8 mouse cellular contexts compared by ENCODE assay signal in genomic region chr8:70072441-70073069, GRCm38 (mm10). TPM values are rescaled to one million over a fixed set of nuclear protein-coding genes. Genes with fewer than 3 reads are reported as not detected.
DNase-seq lines count a peak whose midpoint lies in the region; ATAC-seq and TF ChIP-seq lines count a peak whose summit lies in the region.

TSS of gene Tm6sf2 (plus strand) at chr8:70072924.

- no peak within 1 kb of the TSS for H3ac ChIP-seq in myocyte (ENCODE audit: control insufficient read depth, insufficient read length)

- 15% methylated on average over 16 of the region's 27 CpGs for WGBS in hindbrain, embryonic 16.5 days
- WGBS in liver, adult 2 months = 4% methylated on average over 27 of the region's 27 CpGs

- H3K9ac ChIP-seq in hindbrain, embryonic 16.5 days (ENCODE audit: low read depth, low read length) = no peak within 1 kb of the TSS
- peak within 1 kb of the TSS; percentile 83 for H3K9ac ChIP-seq in liver, adult 2 months (ENCODE audit: low read depth, low read length)

- H3K27ac ChIP-seq in hindbrain, embryonic 16.5 days (ENCODE audit: low read depth, low read length) = no peak within 1 kb of the TSS; the same call in 1 of the 2 replicates
- peak within 1 kb of the TSS; percentile 98 for H3K27ac ChIP-seq in liver, adult 2 months (replicated peaks; ENCODE audit: insufficient read depth, low read depth, low read length)

- H3K9me3 ChIP-seq in hindbrain, embryonic 16.5 days (ENCODE audit: control insufficient read depth, low read length) = no peaks in the 10 kb centered on the region

- H3K36me3 ChIP-seq in hindbrain, embryonic 16.5 days (ENCODE audit: control insufficient read depth, insufficient read depth, low read length) = peaks cover 33% of the 10 kb centered on the region
- peaks cover under 1% of the 10 kb centered on the region; the same call in 1 of the 2 replicates for H3K36me3 ChIP-seq in liver, adult 2 months (ENCODE audit: control insufficient read depth, insufficient read depth, low read length)
- H3K36me3 ChIP-seq in myocyte (ENCODE audit: control insufficient read depth, insufficient read depth) = peaks cover 9% of the 10 kb centered on the region

- no peak within 1 kb of the TSS for H3K4me3 ChIP-seq in hindbrain, embryonic 16.5 days (ENCODE audit: low read length)
- peak within 1 kb of the TSS; percentile 60 for H3K4me3 ChIP-seq in liver, adult 2 months (ENCODE audit: insufficient read depth, low read depth, low read length)
- H3K4me3 ChIP-seq in myocyte = no peak within 1 kb of the TSS

- ATAC-seq in hindbrain, embryonic 16.5 days = peak; percentile 50

- H3K79me2 ChIP-seq in liver, adult 2 months (ENCODE audit: control insufficient read depth, insufficient read depth, low read length) = no peaks in the 10 kb centered on the region
- H3K79me2 ChIP-seq in myocyte (ENCODE audit: control insufficient read depth, insufficient read depth) = no peaks in the 10 kb centered on the region

- peak within 1 kb of the TSS; percentile 34; the same call in 1 of the 2 replicates for H3K4me2 ChIP-seq in hindbrain, embryonic 16.5 days (ENCODE audit: low read length)
- H3K4me2 ChIP-seq in myocyte (ENCODE audit: low read depth) = no peak within 1 kb of the TSS

- 0 out of 2 replicates have a peak, but pooled peaks have one; percentile 30 for TF ChIP-seq POLR2A in liver, adult 2 months (IDR thresholded peaks at IDR 0.05; ENCODE audit: extremely low read depth, insufficient read depth, low read length)
- no peak for TF ChIP-seq POLR2A in myocyte (IDR thresholded peaks at IDR 0.05; ENCODE audit: insufficient read length, low read depth)

- TF ChIP-seq CTCF in liver, adult 2 months (IDR thresholded peaks at IDR 0.05; ENCODE audit: low read depth, low read length) = no peak

- DNase-seq in urinary bladder, postnatal 14 days (ENCODE audit: low spot score) = peak; percentile 30
- no peak for DNase-seq in urinary bladder, postnatal 25 days (ENCODE audit: low spot score)
- peak; percentile 33 for DNase-seq in gastrocnemius, postnatal 10 days
- peak; percentile 94 for DNase-seq in liver, adult 2 months (ENCODE audit: extremely low read depth, low read depth, low spot score)
- DNase-seq in spleen, postnatal 4 days (ENCODE audit: low spot score in 2 of 2) = no peak
- DNase-seq in spleen, adult 12 weeks (ENCODE audit: low spot score) = no peak

- H3K27me3 ChIP-seq in hindbrain, embryonic 16.5 days (replicated peaks; ENCODE audit: control insufficient read depth, insufficient read depth, low read length) = no peaks in the 10 kb centered on the region
- no peaks in the 10 kb centered on the region for H3K27me3 ChIP-seq in liver, adult 2 months (ENCODE audit: control insufficient read depth, insufficient read depth, low read length)
- no peaks in the 10 kb centered on the region for H3K27me3 ChIP-seq in myocyte (ENCODE audit: control insufficient read depth, insufficient read depth, insufficient read length)

- H3K4me1 ChIP-seq in hindbrain, embryonic 16.5 days (ENCODE audit: control insufficient read depth, insufficient read depth, low read depth, low read length) = no peaks in the 10 kb centered on the region; the same call in 1 of the 2 replicates
- peaks cover 15% of the 10 kb centered on the region for H3K4me1 ChIP-seq in liver, adult 2 months (ENCODE audit: control insufficient read depth, insufficient read depth, low read length)

TF ChIP-seq in myocyte, 11 proteins besides CTCF, POLR2A, EP300 and RAD21:
- TF ChIP-seq E2F4 (IDR thresholded peaks at IDR 0.05; ENCODE audit: insufficient read depth) (no peak), USF1 (IDR thresholded peaks at IDR 0.05; ENCODE audit: low read depth) (no peak), POLR2AphosphoS2 (IDR thresholded peaks at IDR 0.05; ENCODE audit: insufficient read length, low read depth) (peak; percentile 11), TCF3 (IDR thresholded peaks at IDR 0.05; ENCODE audit: insufficient read length, low read depth) (no peak), REST (IDR thresholded peaks at IDR 0.05; ENCODE audit: insufficient read depth, insufficient read length) (no peak)

RNA-seq across cellular contexts. Expression of gene Tm6sf2, which starts in this region (rescaled TPM):
- total RNA-seq in gastrocnemius, postnatal 10 days (2021) = not detected
- 1.2 and 1.4 TPM in 2 replicates for polyA plus RNA-seq in hindbrain, embryonic 16.5 days (2015; fragmentation: Nextera tagmentation; extraction: Ambion mirVana)
- 43.8 and 67.9 TPM in 2 replicates for total RNA-seq in liver, adult 2 months (2014; rRNA removed)
- 152 and 203 TPM in 2 replicates for polyA plus RNA-seq in liver, adult 2 months (2012; rRNA removed)
- 0.54 TPM for polyA plus RNA-seq in myocyte (2012; fragmentation: generic; extraction: Trizol)

Comparison
In these comparisons a context has a peak if more than half of its experiments do, and no peak if none do; other contexts are left out.
1. RNA of gene Tm6sf2 (total RNA-seq): 43.8 to 67.9 TPM in liver, adult 2 months; not detected in gastrocnemius, postnatal 10 days; every median in the first group is over 10 times any median in the second.
2. RNA of gene Tm6sf2 (polyA plus RNA-seq): 152 to 203 TPM in liver, adult 2 months; 1.2 to 1.4 TPM in hindbrain, embryonic 16.5 days and 0.54 TPM in myocyte (single experiment); every median in the first group is over 10 times any median in the second.
3. DNase-seq: peak in urinary bladder, postnatal 14 days (single experiment) and liver, adult 2 months (single experiment); none in urinary bladder, postnatal 25 days (single experiment), spleen, postnatal 4 days (0 of 2) and spleen, adult 12 weeks (single experiment).
4. Peak in DNase-seq in gastrocnemius, postnatal 10 days; RNA of the gene not detected or under 1 TPM.